Mouse (Mus musculus): ENCODE measurements around the gene Fyb2. TPM values are rescaled to one million over a fixed set of nuclear protein-coding genes. Genes with fewer than 3 reads are reported as not detected.
"Not testable (repeated sequence)": the region's sequence is repeated elsewhere in the genome, so short reads cannot be mapped to it uniquely, and the experiment has no call there.

Fyb2 gene
- polyA plus RNA-seq, 1 experiment from 2014 or later = 0.09 TPM

DNA sequence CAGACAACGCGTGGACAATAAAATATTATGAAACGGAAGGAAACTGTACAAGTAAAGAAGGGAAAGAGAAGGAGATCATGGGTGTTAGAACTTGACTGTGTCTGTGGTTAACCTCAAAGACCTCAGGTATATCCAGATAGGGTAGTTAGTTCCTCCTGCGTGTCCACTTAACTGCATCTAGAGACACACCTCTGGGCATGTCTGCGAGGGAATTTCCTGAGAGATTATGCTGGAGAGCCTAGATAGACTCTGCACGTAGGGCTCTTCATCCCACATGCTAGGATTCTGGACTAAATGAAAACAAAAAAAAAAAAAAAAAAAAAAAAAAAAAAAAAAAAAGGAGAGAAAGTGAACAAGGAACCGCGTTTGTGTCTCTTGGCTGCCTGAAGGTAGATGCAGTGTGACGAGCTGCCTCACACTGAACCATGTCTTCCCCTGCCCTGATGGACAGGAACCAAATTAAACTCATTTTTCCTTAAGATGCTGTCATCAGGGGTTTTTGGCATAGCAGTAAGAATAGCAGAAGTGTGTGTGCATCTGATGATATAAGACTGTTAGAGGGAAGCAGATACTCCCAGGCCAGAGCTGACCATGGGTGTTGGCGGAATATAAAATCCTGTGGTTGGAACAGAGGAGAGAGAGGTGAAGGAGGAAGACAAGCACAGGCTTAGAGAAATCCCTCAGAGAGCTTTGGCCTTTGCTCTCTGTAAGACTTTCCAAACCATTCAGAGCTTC is 80.1 kb downstream of the Fyb2 start:
- H3K27ac ChIP-seq (replicated peaks) = no peak overlapping the region
- 95% methylated on average over 10 of the region's 10 CpGs for WGBS
- no peaks in the 10 kb centered on the region for H3K36me3 ChIP-seq
- DNase-seq (ENCODE audit: low spot score) = no peak
- 0 out of 2 replicates have a peak, but pooled peaks cover 3% of the 10 kb centered on the region for H3K4me1 ChIP-seq
- H3K27me3 ChIP-seq (ENCODE audit: low read depth, poor library complexity, severe bottlenecking) = no peaks in the 10 kb centered on the region
- no peaks in the 10 kb centered on the region for H3K9me3 ChIP-seq (replicated peaks)
- no peak overlapping the region for H3K4me3 ChIP-seq

DNA sequence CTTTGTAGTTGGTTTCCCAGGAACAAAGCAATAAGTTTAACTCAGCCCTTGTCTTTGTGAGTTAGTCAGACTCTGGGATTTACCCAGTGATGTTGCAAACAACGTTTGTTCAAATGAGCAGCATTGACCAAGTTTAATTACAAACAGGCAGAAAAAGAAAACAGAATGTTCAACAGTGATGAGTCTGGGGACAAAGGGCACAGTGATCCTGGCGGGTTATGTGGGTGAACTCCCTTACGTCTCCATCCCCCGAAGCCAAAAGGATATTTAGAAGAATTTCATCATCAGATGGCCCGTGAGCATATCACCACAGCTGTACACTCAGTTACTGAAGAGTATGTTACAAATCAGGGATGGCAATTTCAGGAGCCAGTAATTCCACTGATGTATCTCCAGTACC is 86.4 kb downstream of the Fyb2 start:
- Histone ChIP-seq H3K9me3 (replicated peaks) (no peaks in the 10 kb centered on the region), H3K27me3 (ENCODE audit: low read depth, poor library complexity, severe bottlenecking) (no peaks in the 10 kb centered on the region), H3K4me1 (no peaks in the 10 kb centered on the region), H3K36me3 (no peaks in the 10 kb centered on the region), H3K4me3 (no peak overlapping the region), H3K27ac (replicated peaks) (no peak overlapping the region)
- no peak for DNase-seq (ENCODE audit: low spot score)
- WGBS = 83% methylated on average over 5 of the region's 5 CpGs

- Histone ChIP-seq H3K27me3 (ENCODE audit: low read depth, poor library complexity, severe bottlenecking) (no peaks in the 10 kb centered on the region), H3K4me1 (no peaks in the 10 kb centered on the region), H3K4me3 (no peak overlapping the region), H3K9me3 (replicated peaks) (no peaks in the 10 kb centered on the region), H3K27ac (replicated peaks) (no peak overlapping the region), H3K36me3 (no peaks in the 10 kb centered on the region)
- WGBS = 50% methylated on average over 1 of the region's 1 CpGs
- no peak for DNase-seq (ENCODE audit: low spot score)
Observed at GRCm38 (mm10) chr4:105001736-105002135, 88.5 kb downstream of the Fyb2 start.

GRCm38 (mm10) chr4:105004135-105004534 is 90.9 kb downstream of the Fyb2 start:
- Histone ChIP-seq H3K27me3 (ENCODE audit: low read depth, poor library complexity, severe bottlenecking) (no peaks in the 10 kb centered on the region), H3K4me1 (no peaks in the 10 kb centered on the region), H3K36me3 (no peaks in the 10 kb centered on the region), H3K27ac (replicated peaks) (no peak overlapping the region), H3K4me3 (no peak overlapping the region), H3K9me3 (replicated peaks) (no peaks in the 10 kb centered on the region)
- DNase-seq (ENCODE audit: low spot score) = no peak
- WGBS = 86% methylated on average over 8 of the region's 8 CpGs

- not testable (repeated sequence) for H3K4me3 ChIP-seq; H3K36me3 ChIP-seq; H3K4me1 ChIP-seq; H3K9me3 ChIP-seq (replicated peaks); H3K27me3 ChIP-seq (ENCODE audit: low read depth, poor library complexity, severe bottlenecking); DNase-seq (ENCODE audit: low spot score); H3K27ac ChIP-seq (replicated peaks)
- WGBS = 91% methylated on average over 12 of the region's 12 CpGs
Observed at GRCm38 (mm10) chr4:105004649-105005048, 91.4 kb downstream of the Fyb2 start.

DNA sequence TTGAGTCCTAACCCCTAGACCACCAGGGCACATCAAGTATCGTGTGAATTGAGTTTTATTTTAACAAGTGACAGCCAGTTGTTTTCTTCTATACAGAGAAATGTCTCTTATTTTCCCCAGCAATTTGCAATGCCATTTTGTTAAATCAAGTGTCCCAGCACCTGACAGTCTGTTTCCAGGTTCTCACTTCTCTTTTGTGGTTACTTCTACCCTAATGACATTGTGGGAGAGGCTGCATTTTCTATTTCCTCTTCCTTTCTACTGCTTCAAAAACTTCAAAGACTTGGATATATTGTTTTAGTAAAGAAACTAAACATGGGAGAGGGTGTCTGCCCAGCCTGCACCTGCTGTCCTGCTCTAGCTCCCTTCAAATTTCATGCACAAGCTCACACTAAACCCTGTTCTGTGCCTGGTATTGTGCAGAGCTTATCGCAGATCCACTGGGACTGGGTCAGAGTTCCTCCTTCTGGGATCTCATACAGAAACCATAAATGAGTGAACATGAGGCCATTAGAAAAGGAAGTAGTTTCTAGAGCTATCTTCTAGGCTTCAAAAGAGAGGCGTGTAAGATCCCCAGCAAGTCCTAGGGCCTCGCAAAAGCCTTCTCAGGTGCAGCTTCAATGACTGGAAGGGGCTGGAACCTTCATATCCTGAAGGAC is 94.2 kb downstream of the Fyb2 start:
- Histone ChIP-seq H3K36me3 (no peaks in the 10 kb centered on the region), H3K4me1 (no peaks in the 10 kb centered on the region), H3K4me3 (no peak overlapping the region), H3K27ac (replicated peaks) (no peak overlapping the region), H3K9me3 (replicated peaks) (no peaks in the 10 kb centered on the region), H3K27me3 (ENCODE audit: low read depth, poor library complexity, severe bottlenecking) (no peaks in the 10 kb centered on the region)
- 91% methylated on average over 4 of the region's 4 CpGs for WGBS
- no peak for DNase-seq (ENCODE audit: low spot score)

GRCm38 (mm10) chr4:105013718-105014117 is 100.5 kb downstream of the Fyb2 start:
- Histone ChIP-seq H3K27me3 (ENCODE audit: low read depth, poor library complexity, severe bottlenecking) (no peaks in the 10 kb centered on the region), H3K36me3 (no peaks in the 10 kb centered on the region), H3K4me3 (no peak overlapping the region), H3K9me3 (replicated peaks) (no peaks in the 10 kb centered on the region), H3K4me1 (no peaks in the 10 kb centered on the region), H3K27ac (replicated peaks) (no peak overlapping the region)
- DNase-seq (ENCODE audit: low spot score) = no peak
- 95% methylated on average over 7 of the region's 7 CpGs for WGBS

- H3K9me3 ChIP-seq (replicated peaks) = no peaks in the 10 kb centered on the region
- 90% methylated on average over 6 of the region's 6 CpGs for WGBS
- H3K4me3 ChIP-seq = no peak overlapping the region
- H3K27me3 ChIP-seq (ENCODE audit: low read depth, poor library complexity, severe bottlenecking) = no peaks in the 10 kb centered on the region
- DNase-seq (ENCODE audit: low spot score) = no peak
- no peak overlapping the region for H3K27ac ChIP-seq (replicated peaks)
- no peaks in the 10 kb centered on the region for H3K4me1 ChIP-seq
- no peaks in the 10 kb centered on the region for H3K36me3 ChIP-seq
Observed at GRCm38 (mm10) chr4:105015496-105015895, 102.2 kb downstream of the Fyb2 start.

- H3K4me3 ChIP-seq = no peak overlapping the region
- no peak overlapping the region for H3K27ac ChIP-seq (replicated peaks)
- 86% methylated on average over 4 of the region's 4 CpGs for WGBS
- DNase-seq (ENCODE audit: low spot score) = no peak
- H3K4me1 ChIP-seq = no peaks in the 10 kb centered on the region
- H3K9me3 ChIP-seq (replicated peaks) = no peaks in the 10 kb centered on the region
- H3K36me3 ChIP-seq = no peaks in the 10 kb centered on the region
- no peaks in the 10 kb centered on the region for H3K27me3 ChIP-seq (ENCODE audit: low read depth, poor library complexity, severe bottlenecking)
Observed at GRCm38 (mm10) chr4:105016006-105016613, 102.9 kb downstream of the Fyb2 start.

DNA sequence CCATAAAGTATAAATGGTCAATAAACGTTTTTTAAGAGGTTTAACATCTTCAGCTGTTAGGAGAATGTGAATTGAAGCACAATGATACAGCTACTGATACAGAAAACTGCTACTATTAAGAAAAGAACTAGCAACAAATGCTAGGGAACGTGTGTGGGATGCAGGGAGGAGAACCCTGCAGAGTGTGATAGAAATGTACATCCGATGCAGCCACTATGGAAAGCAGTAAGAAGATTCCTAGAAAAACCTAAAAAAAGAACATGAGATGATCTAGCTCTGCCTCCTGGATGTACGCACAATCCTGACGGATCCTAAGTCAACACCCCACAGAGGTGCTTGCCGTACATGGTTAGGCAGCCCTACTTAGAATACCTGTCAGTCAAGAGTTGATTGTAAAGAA is 114.0 kb downstream of the Fyb2 start:
- WGBS = 84% methylated on average over 6 of the region's 6 CpGs
- H3K27ac ChIP-seq (replicated peaks) = no peak overlapping the region
- no peaks in the 10 kb centered on the region for H3K36me3 ChIP-seq
- H3K4me1 ChIP-seq = no peaks in the 10 kb centered on the region
- no peak overlapping the region for H3K4me3 ChIP-seq
- no peak for DNase-seq (ENCODE audit: low spot score)
- H3K27me3 ChIP-seq (ENCODE audit: low read depth, poor library complexity, severe bottlenecking) = no peaks in the 10 kb centered on the region
- H3K9me3 ChIP-seq (replicated peaks) = no peaks in the 10 kb centered on the region

DNA sequence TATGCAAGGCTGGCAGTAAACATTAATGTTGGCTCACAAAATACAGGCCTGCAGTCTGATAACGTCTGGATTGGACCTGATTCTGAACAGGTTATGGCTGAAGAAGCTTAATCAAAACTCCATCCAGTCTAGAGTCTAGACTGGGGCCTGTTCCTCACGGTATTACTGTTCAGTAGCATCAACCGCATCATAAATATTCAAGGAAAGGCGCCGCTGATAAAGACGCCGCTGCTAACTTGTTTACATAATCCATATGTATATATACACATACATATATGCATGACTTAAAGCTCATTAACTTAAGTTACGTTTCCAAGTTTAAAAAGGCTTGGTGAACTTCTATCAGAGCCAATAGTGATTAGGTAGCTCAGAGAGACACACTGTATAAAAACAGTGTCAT is 117.8 kb downstream of the Fyb2 start:
- no peaks in the 10 kb centered on the region for H3K9me3 ChIP-seq (replicated peaks)
- H3K4me3 ChIP-seq = no peak overlapping the region
- H3K4me1 ChIP-seq = no peaks in the 10 kb centered on the region
- WGBS = 85% methylated on average over 8 of the region's 8 CpGs
- H3K36me3 ChIP-seq = no peaks in the 10 kb centered on the region
- DNase-seq (ENCODE audit: low spot score) = no peak
- no peaks in the 10 kb centered on the region for H3K27me3 ChIP-seq (ENCODE audit: low read depth, poor library complexity, severe bottlenecking)
- H3K27ac ChIP-seq (replicated peaks) = no peak overlapping the region

GRCm38 (mm10) chr4:105033153-105033552 is 119.9 kb downstream of the Fyb2 start:
- Histone ChIP-seq H3K36me3 (no peaks in the 10 kb centered on the region), H3K4me3 (no peak overlapping the region), H3K27me3 (ENCODE audit: low read depth, poor library complexity, severe bottlenecking) (no peaks in the 10 kb centered on the region), H3K4me1 (no peaks in the 10 kb centered on the region), H3K27ac (replicated peaks) (no peak overlapping the region), H3K9me3 (replicated peaks) (no peaks in the 10 kb centered on the region)
- DNase-seq (ENCODE audit: low spot score) = no peak
- 44% methylated on average over 7 of the region's 7 CpGs for WGBS

GRCm38 (mm10) chr4:105034259-105034658 is 121.0 kb downstream of the Fyb2 start:
- Histone ChIP-seq H3K9me3 (replicated peaks) (no peaks in the 10 kb centered on the region), H3K27ac (replicated peaks) (no peak overlapping the region), H3K27me3 (ENCODE audit: low read depth, poor library complexity, severe bottlenecking) (no peaks in the 10 kb centered on the region), H3K36me3 (no peaks in the 10 kb centered on the region), H3K4me3 (no peak overlapping the region), H3K4me1 (no peaks in the 10 kb centered on the region)
- no peak for DNase-seq (ENCODE audit: low spot score)

All from midbrain, embryonic 10.5 days (tissue).